Mouse (Mus musculus): ENCODE measurements around the gene Dctpp1. TPM values are rescaled to one million over a fixed set of nuclear protein-coding genes. Genes with fewer than 3 reads are reported as not detected.

Dctpp1 gene
- total and polyA plus RNA-seq, 3 experiments = 238 to 290 TPM; not detected in 1

DNA sequence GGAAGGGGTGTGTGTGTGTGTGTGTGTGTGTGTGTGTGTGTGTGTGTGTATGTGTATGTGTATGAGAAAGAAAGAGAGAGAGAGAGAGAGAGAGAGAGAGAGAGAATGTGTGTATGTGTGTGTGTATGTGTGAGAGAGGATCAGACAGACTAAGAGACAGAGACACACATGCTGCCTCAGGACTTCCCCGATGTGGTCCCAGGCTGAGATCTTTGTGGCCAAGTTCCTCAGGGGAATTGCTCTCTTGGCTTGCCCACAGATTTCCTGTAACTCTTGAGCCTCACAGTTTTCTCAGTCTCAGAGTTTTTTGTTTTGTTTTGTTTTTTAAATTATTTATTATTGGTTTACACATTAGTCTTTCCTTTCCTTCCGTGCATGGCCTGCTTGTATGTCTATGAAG lies 28.8 kb upstream of the Dctpp1 start:
- H3K4me1 ChIP-seq (ENCODE audit: control insufficient read depth in 1 of 2, insufficient read depth in 2 of 2, low read length in 2 of 2) = peaks cover 5 to 29% of the 10 kb centered on the region in 2 experiments
- no peak for DNase-seq (ENCODE audit: low read depth, low spot score)

DNA sequence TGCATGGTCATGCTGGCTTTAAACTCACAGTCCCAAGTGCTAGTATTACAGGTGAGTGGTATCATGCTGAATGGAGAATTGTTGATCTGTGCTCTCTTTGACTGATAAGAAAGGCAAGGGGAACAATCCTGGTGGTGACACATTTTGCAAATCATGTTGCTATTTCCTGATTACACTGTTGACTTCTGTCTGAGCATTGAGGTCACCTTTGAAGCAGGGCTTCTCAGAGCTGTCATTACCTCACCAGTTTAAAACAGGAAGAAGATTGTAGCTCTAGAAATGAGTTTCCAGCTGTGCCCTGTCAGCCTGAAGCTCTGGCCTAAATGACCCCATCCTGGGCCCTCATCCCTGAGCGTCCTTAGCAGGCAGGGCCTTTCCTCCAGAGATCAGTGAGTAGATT lies 27.4 kb upstream of the Dctpp1 start:
- peaks cover 0 to 21% of the 10 kb centered on the region in 2 experiments; a peak in 2 of 4 replicates for H3K36me3 ChIP-seq (ENCODE audit: control insufficient read depth in 1 of 2, insufficient read depth in 2 of 2, low read length in 2 of 2)
- no peak overlapping the region for H3K27ac ChIP-seq (ENCODE audit: control insufficient read depth, low read depth, low read length)
- no peak overlapping the region for H3K9ac ChIP-seq (ENCODE audit: control insufficient read depth, low read depth, low read length, poor library complexity, severe bottlenecking)
- H3K4me3 ChIP-seq (ENCODE audit: control insufficient read depth in 1 of 2, insufficient read depth in 1 of 2, low read depth in 2 of 2, low read length in 2 of 2) = no peak overlapping the region
- H3K4me1 ChIP-seq (ENCODE audit: control insufficient read depth in 1 of 2, insufficient read depth in 2 of 2, low read length in 2 of 2) = peaks cover 5 to 32% of the 10 kb centered on the region in 2 experiments
- no peaks in the 10 kb centered on the region for H3K9me3 ChIP-seq (replicated peaks; ENCODE audit: insufficient read depth, low read length)
- peak; percentile 81 for DNase-seq (ENCODE audit: low read depth, low spot score)
- H3K79me2 ChIP-seq (ENCODE audit: control insufficient read depth, insufficient read depth, low read length, poor library complexity) = no peaks in the 10 kb centered on the region
- H3K27me3 ChIP-seq (ENCODE audit: control insufficient read depth in 1 of 2, insufficient read depth in 2 of 2, low read length in 2 of 2) = no peaks in the 10 kb centered on the region
- TF ChIP-seq CHD1 (IDR thresholded peaks at IDR 0.05; ENCODE audit: low read depth, low read length) = no peak
- TF ChIP-seq CHD2 (IDR thresholded peaks at IDR 0.05; ENCODE audit: low read length) = no peak
- peak; percentile 75 for TF ChIP-seq RCOR1 (IDR thresholded peaks at IDR 0.05; ENCODE audit: low read depth, low read length)
- TF ChIP-seq TAL1 (IDR thresholded peaks at IDR 0.05; ENCODE audit: low read length) = 0 out of 2 replicates have a peak, but pooled peaks have one; percentile 8
- TF ChIP-seq HCFC1 (IDR thresholded peaks at IDR 0.05; ENCODE audit: low read depth, low read length) = no peak
- no peak for TF ChIP-seq RAD21 (IDR thresholded peaks at IDR 0.05; ENCODE audit: low read depth, low read length)
- TF ChIP-seq TCF12 (IDR thresholded peaks at IDR 0.05; ENCODE audit: low read depth, low read length) = no peak
- no peak for TF ChIP-seq KAT2A (conservative IDR thresholded peaks at IDR 0.05; ENCODE audit: low read depth, low read length)
- peak; percentile 61; the same call in 1 of the 2 replicates for TF ChIP-seq MYC (IDR thresholded peaks at IDR 0.05; ENCODE audit: low read depth, low read length)
- TF ChIP-seq BHLHE40 (IDR thresholded peaks at IDR 0.05; ENCODE audit: borderline replicate concordance, low read depth, low read length) = no peak
- peak; percentile 69 for TF ChIP-seq GATA1 (IDR thresholded peaks at IDR 0.05; ENCODE audit: low read depth, low read length)
- no peak for TF ChIP-seq ZMIZ1 (IDR thresholded peaks at IDR 0.05; ENCODE audit: low read depth, low read length)
- TF ChIP-seq CTCF (IDR thresholded peaks at IDR 0.05 in 2 of 3, conservative IDR thresholded peaks at IDR 0.05 in 1 of 3; ENCODE audit: control insufficient read depth in 1 of 3, insufficient read depth in 1 of 3, low read depth in 2 of 3, low read length in 3 of 3, poor library complexity in 1 of 3, severe bottlenecking in 1 of 3) = no peak
- no peak for TF ChIP-seq ZKSCAN1 (IDR thresholded peaks at IDR 0.05; ENCODE audit: low read depth, low read length)
- TF ChIP-seq JUND (IDR thresholded peaks at IDR 0.05; ENCODE audit: low read depth, low read length) = no peak
- no peak for TF ChIP-seq MEF2A (IDR thresholded peaks at IDR 0.05; ENCODE audit: extremely low read depth, insufficient replicate concordance, low read depth, low read length, poor library complexity, severe bottlenecking)
- 0 out of 2 replicates have a peak, but pooled peaks have one; percentile 33 for TF ChIP-seq MAX (IDR thresholded peaks at IDR 0.05; ENCODE audit: low read length)
- no peak for TF ChIP-seq POLR2AphosphoS5 (IDR thresholded peaks at IDR 0.05; ENCODE audit: borderline replicate concordance, low read depth, low read length)
- TF ChIP-seq MYB (IDR thresholded peaks at IDR 0.05; ENCODE audit: low read depth, low read length) = no peak
- no peak for TF ChIP-seq MAFK (IDR thresholded peaks at IDR 0.05; ENCODE audit: borderline replicate concordance, low read depth, low read length)
- no peak for TF ChIP-seq POLR2AphosphoS2 (IDR thresholded peaks at IDR 0.05; ENCODE audit: low read length)
- 0 out of 2 replicates have a peak, but pooled peaks have one; percentile 46 for TF ChIP-seq SIN3A (IDR thresholded peaks at IDR 0.05; ENCODE audit: low read length)
- TF ChIP-seq ETS1 (IDR thresholded peaks at IDR 0.05; ENCODE audit: low read depth, low read length) = peak; percentile 96
- TF ChIP-seq USF2 (IDR thresholded peaks at IDR 0.05; ENCODE audit: borderline replicate concordance in 1 of 2, insufficient read depth in 1 of 2, low read depth in 1 of 2, low read length in 2 of 2) = no peak
- TF ChIP-seq TBP (IDR thresholded peaks at IDR 0.05; ENCODE audit: low read depth, low read length) = no peak

More for the DNA sequence above, 28.8 kb upstream of the Dctpp1 start:
- H3K27me3 ChIP-seq (ENCODE audit: control insufficient read depth in 1 of 2, insufficient read depth in 2 of 2, low read length in 2 of 2) = no peaks in the 10 kb centered on the region
- TF ChIP-seq TBP (IDR thresholded peaks at IDR 0.05; ENCODE audit: low read depth, low read length) (no peak), JUND (IDR thresholded peaks at IDR 0.05; ENCODE audit: low read depth, low read length) (no peak), NRF1 (IDR thresholded peaks at IDR 0.05; ENCODE audit: insufficient read depth, low read depth, low read length, poor library complexity, severe bottlenecking) (no peak), NELFE (IDR thresholded peaks at IDR 0.05; ENCODE audit: low read depth, low read length) (no peak), GABPA (IDR thresholded peaks at IDR 0.05; ENCODE audit: low read depth, low read length) (no peak), RAD21 (IDR thresholded peaks at IDR 0.05; ENCODE audit: low read depth, low read length) (no peak), CHD2 (IDR thresholded peaks at IDR 0.05; ENCODE audit: low read length) (no peak), KAT2A (conservative IDR thresholded peaks at IDR 0.05; ENCODE audit: low read depth, low read length) (no peak), EP300 (IDR thresholded peaks at IDR 0.05; ENCODE audit: low read depth in 1 of 2, low read length in 2 of 2) (no peak), ZNF384 (IDR thresholded peaks at IDR 0.05; ENCODE audit: low read depth, low read length) (no peak), MYB (IDR thresholded peaks at IDR 0.05; ENCODE audit: low read depth, low read length) (no peak), ZMIZ1 (IDR thresholded peaks at IDR 0.05; ENCODE audit: low read depth, low read length) (no peak), POLR2AphosphoS2 (IDR thresholded peaks at IDR 0.05; ENCODE audit: low read length) (no peak), TCF12 (IDR thresholded peaks at IDR 0.05; ENCODE audit: low read depth, low read length) (no peak), ZKSCAN1 (IDR thresholded peaks at IDR 0.05; ENCODE audit: low read depth, low read length) (no peak), SMC3 (IDR thresholded peaks at IDR 0.05; ENCODE audit: low read depth, low read length) (no peak), ZC3H11A (IDR thresholded peaks at IDR 0.05; ENCODE audit: low read depth, low read length) (no peak), MXI1 (IDR thresholded peaks at IDR 0.05; ENCODE audit: low read depth, low read length) (no peak), HCFC1 (IDR thresholded peaks at IDR 0.05; ENCODE audit: low read depth, low read length) (no peak), POLR2A (IDR thresholded peaks at IDR 0.05; ENCODE audit: control insufficient read depth in 1 of 2, insufficient read depth in 1 of 2, low read depth in 1 of 2, low read length in 2 of 2, poor library complexity in 1 of 2) (no peak)
- H3K36me3 ChIP-seq (ENCODE audit: control insufficient read depth in 1 of 2, insufficient read depth in 2 of 2, low read length in 2 of 2) = peaks cover 0 to 18% of the 10 kb centered on the region in 2 experiments; a peak in 2 of 4 replicates
- no peaks in the 10 kb centered on the region for H3K9me3 ChIP-seq (replicated peaks; ENCODE audit: insufficient read depth, low read length)
- H3K9ac ChIP-seq (ENCODE audit: control insufficient read depth, low read depth, low read length, poor library complexity, severe bottlenecking) = no peak overlapping the region
- no peak overlapping the region for H3K4me3 ChIP-seq (ENCODE audit: control insufficient read depth in 1 of 2, insufficient read depth in 1 of 2, low read depth in 2 of 2, low read length in 2 of 2)
- no peak overlapping the region for H3K27ac ChIP-seq (ENCODE audit: control insufficient read depth, low read depth, low read length)
- H3K79me2 ChIP-seq (ENCODE audit: control insufficient read depth, insufficient read depth, low read length, poor library complexity) = no peaks in the 10 kb centered on the region

Measured in MEL (cell line).